Mouse (Mus musculus) right cerebral cortex, postnatal 10 days (tissue): ENCODE results near the gene Cplx1.
"Not testable (repeated sequence)": the region's sequence is repeated elsewhere in the genome, so short reads cannot be mapped to it uniquely, and the experiment has no call there.

Experiments used
- DNase-seq, 2 experiments: peaks; one replicate each; pipeline ENCODE4 v3.0.0; 2021; ENCODE audit warnings: low spot score in 2 of 2

Cplx1 gene

GRCm38 (mm10) chr5:108515581-108516361 lies 34.1 kb downstream of the Cplx1 start:
- DNase-seq: no peak

GRCm38 (mm10) chr5:108502286-108502685 lies 47.5 kb downstream of the Cplx1 start:
- no peak for DNase-seq

GRCm38 (mm10) chr5:108501573-108501972 lies 48.3 kb downstream of the Cplx1 start:
- no peak for DNase-seq

- DNase-seq: not testable (repeated sequence)
Observed at GRCm38 (mm10) chr5:108486148-108486547, 63.7 kb downstream of the Cplx1 start.

- DNase-seq: no peak
Observed at GRCm38 (mm10) chr5:108485239-108485638, 64.6 kb downstream of the Cplx1 start.

GRCm38 (mm10) chr5:108483006-108483405 lies 66.8 kb downstream of the Cplx1 start:
- DNase-seq: no peak

- peak in 1 of 2 experiments; percentile 33 for DNase-seq
Observed at GRCm38 (mm10) chr5:108475977-108476376, 73.8 kb downstream of the Cplx1 start.

GRCm38 (mm10) chr5:108473737-108474136 lies 76.1 kb downstream of the Cplx1 start:
- no peak for DNase-seq

GRCm38 (mm10) chr5:108469617-108470016 lies 80.2 kb downstream of the Cplx1 start:
- DNase-seq: no peak
